Mouse (Mus musculus) ovary, postnatal 36 days (tissue): ENCODE measurements at regions not wholly inside any gene's neighbourhood (a gene's known extent, or its start where the extent isn't known, plus 50 kb on each side); places are given as distances from the start of the nearest gene placed in this dataset.

Experiments
- DNase-seq: peaks from one replicate; pipeline ENCODE4 v3.0.0; 2022; ENCODE audit warnings: low spot score, mixed read lengths

- DNase-seq: no peak
Observed at GRCm38 (mm10) chr5:77620402-77620801, 212.6 kb upstream of the Igfbp7 start.

- DNase-seq: no peak
Observed at GRCm38 (mm10) chr5:77610496-77610895, 202.7 kb upstream of the Igfbp7 start.

GRCm38 (mm10) chr5:77594719-77595118 is 186.9 kb upstream of the Igfbp7 start:
- DNase-seq: no peak

- no peak for DNase-seq
Observed at GRCm38 (mm10) chr5:77589252-77589651, 181.4 kb upstream of the Igfbp7 start.

- DNase-seq: no peak
Observed at GRCm38 (mm10) chr5:77581702-77582101, 173.9 kb upstream of the Igfbp7 start.

- no peak for DNase-seq
Observed at GRCm38 (mm10) chr5:77581106-77581638, 173.3 kb upstream of the Igfbp7 start.

GRCm38 (mm10) chr5:77579826-77580745 is 172.2 kb upstream of the Igfbp7 start:
- no peak for DNase-seq

- DNase-seq: no peak
Observed at GRCm38 (mm10) chr5:77576881-77577280, 169.0 kb upstream of the Igfbp7 start.

- no peak for DNase-seq
Observed at GRCm38 (mm10) chr5:77575780-77576179, 167.9 kb upstream of the Igfbp7 start.

- peak; percentile 12 for DNase-seq
Observed at GRCm38 (mm10) chr5:77570364-77570763, 162.5 kb upstream of the Igfbp7 start.

- no peak for DNase-seq
Observed at GRCm38 (mm10) chr5:77568121-77568520, 160.3 kb upstream of the Igfbp7 start.

GRCm38 (mm10) chr5:77552580-77552979 is 144.7 kb upstream of the Igfbp7 start:
- DNase-seq: no peak

- DNase-seq: no peak
Observed at GRCm38 (mm10) chr5:77552081-77552480, 144.2 kb upstream of the Igfbp7 start.

- no peak for DNase-seq
Observed at GRCm38 (mm10) chr5:77546001-77546620, 138.3 kb upstream of the Igfbp7 start.

GRCm38 (mm10) chr5:77532261-77533015 is 124.6 kb upstream of the Igfbp7 start:
- no peak for DNase-seq

- DNase-seq: no peak
Observed at GRCm38 (mm10) chr5:77530376-77530775, 122.5 kb upstream of the Igfbp7 start.

- DNase-seq: no peak
Observed at GRCm38 (mm10) chr5:77517252-77517651, 109.4 kb upstream of the Igfbp7 start.

GRCm38 (mm10) chr5:77515448-77515847 is 107.6 kb upstream of the Igfbp7 start:
- DNase-seq: no peak

- no peak for DNase-seq
Observed at GRCm38 (mm10) chr5:77502684-77503083, 94.8 kb upstream of the Igfbp7 start.

- no peak for DNase-seq
Observed at GRCm38 (mm10) chr5:77499949-77500460, 92.2 kb upstream of the Igfbp7 start.

GRCm38 (mm10) chr5:77494601-77495000 is 86.8 kb upstream of the Igfbp7 start:
- no peak for DNase-seq

GRCm38 (mm10) chr5:77488969-77489368 is 81.1 kb upstream of the Igfbp7 start:
- DNase-seq: no peak
